18 mouse cellular contexts compared by ENCODE assay signal in the genomic region with DNA sequence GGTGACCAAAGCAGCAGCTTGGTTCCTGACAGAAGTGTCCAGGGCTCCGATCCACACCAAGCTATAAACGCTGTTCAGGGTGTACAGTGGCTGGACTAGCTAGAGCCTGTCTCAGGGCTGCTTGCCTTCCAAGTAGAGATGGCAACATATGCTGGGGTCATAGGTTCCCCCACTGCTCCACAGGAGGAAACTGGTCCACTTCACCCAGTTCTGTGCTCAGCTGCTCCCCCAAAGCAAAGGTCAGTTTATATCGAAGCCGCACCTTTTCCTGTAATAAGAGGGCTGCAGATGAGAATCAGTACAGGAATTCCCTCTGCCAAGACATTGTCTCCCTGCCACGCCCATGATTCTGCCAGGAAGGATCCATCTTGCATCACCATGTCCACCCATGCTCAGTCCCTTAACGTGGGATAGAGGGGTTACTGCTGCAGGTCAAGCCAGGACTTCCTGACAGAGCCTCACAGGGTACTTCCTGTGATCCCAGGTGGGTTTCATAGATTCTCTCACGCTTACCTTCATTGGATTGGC. TPM values are rescaled to one million over a fixed set of nuclear protein-coding genes. Genes with fewer than 3 reads are reported as not detected.
DNase-seq lines count a peak whose midpoint lies in the region; ATAC-seq and TF ChIP-seq lines count a peak whose summit lies in the region.
"Had no signal": no experiment of that assay in that cellular context is flagged by ENCODE, and none has a peak within 500 bp of the region (broad histone marks: within the 10 kb centered on the region; RNA-seq: fewer than 3 reads in every experiment).

No protein-coding gene starts in this region.

- ATAC-seq in heart, embryonic 13.5 days (ENCODE audit: extremely low read depth, insufficient number of reproducible peaks, low FRiP score, low TSS enrichment) = no peak
- no peak for ATAC-seq in hindbrain, postnatal 0 days
- ATAC-seq: forebrain, embryonic 16.5 days had no signal

- no peak overlapping the region for H3ac ChIP-seq in myocyte (ENCODE audit: control insufficient read depth, insufficient read length)

- TF ChIP-seq POLR2A in CH12.LX (IDR thresholded peaks at IDR 0.05; ENCODE audit: low read depth, low read length) (peak; percentile 28; the same call in 1 of the 2 replicates), myocyte (IDR thresholded peaks at IDR 0.05; ENCODE audit: insufficient read length, low read depth) (peak; percentile 13)

- 85% methylated on average over 7 of the region's 7 CpGs for WGBS in heart, embryonic 13.5 days
- 87% methylated on average over 7 of the region's 7 CpGs for WGBS in hindbrain, postnatal 0 days

- no peak overlapping the region for H3K4me3 ChIP-seq in heart, embryonic 13.5 days
- H3K4me3 ChIP-seq in CH12.LX (replicated peaks in 1 of 3; ENCODE audit: low read depth in 2 of 3, low read length in 2 of 3, poor library complexity in 1 of 3) (no peak overlapping the region), myocyte (no peak overlapping the region)
- H3K4me3 ChIP-seq in hindbrain, postnatal 0 days (ENCODE audit: low read length) = no peak overlapping the region
- H3K4me3 ChIP-seq: embryonic facial prominence, embryonic 12.5 days had no signal

- no peaks in the 10 kb centered on the region for H3K4me1 ChIP-seq in heart, embryonic 13.5 days
- peaks cover 20 to 49% of the 10 kb centered on the region in 2 experiments for H3K4me1 ChIP-seq in CH12.LX (ENCODE audit: control insufficient read depth in 1 of 2, insufficient read depth in 2 of 2)
- H3K4me1 ChIP-seq in hindbrain, postnatal 0 days (ENCODE audit: insufficient read depth, low read length) = no peaks in the 10 kb centered on the region
- H3K4me1 ChIP-seq: embryonic facial prominence, embryonic 12.5 days had no signal

- no peaks in the 10 kb centered on the region for H3K9me3 ChIP-seq in heart, embryonic 13.5 days
- no peaks in the 10 kb centered on the region for H3K9me3 ChIP-seq in CH12.LX (replicated peaks; ENCODE audit: low read length)
- no peaks in the 10 kb centered on the region for H3K9me3 ChIP-seq in hindbrain, postnatal 0 days (ENCODE audit: low read length)
- H3K9me3 ChIP-seq: embryonic facial prominence, embryonic 12.5 days had no signal

- no peaks in the 10 kb centered on the region for H3K79me2 ChIP-seq in CH12.LX (replicated peaks; ENCODE audit: control insufficient read depth, extremely low read depth, insufficient read depth, poor library complexity, severe bottlenecking)
- no peaks in the 10 kb centered on the region for H3K79me2 ChIP-seq in myocyte (ENCODE audit: control insufficient read depth, insufficient read depth)

- no peak for TF ChIP-seq RAD21 in CH12.LX (IDR thresholded peaks at IDR 0.05; ENCODE audit: low read depth, low read length)

- no peak for DNase-seq in heart, postnatal 25 days (ENCODE audit: low spot score)
- no peak for DNase-seq in CH12.LX (ENCODE audit: extremely low read depth)
- DNase-seq in lung, postnatal 10 days = peak; percentile 61
- no peak for DNase-seq in layer of hippocampus, postnatal 36 days
- DNase-seq in hindbrain, postnatal 0 days (ENCODE audit: low spot score) = no peak
- no peak for DNase-seq in kidney, postnatal 14 days
- DNase-seq: adrenal gland, adult 2 months; adrenal gland, postnatal 36 days; cerebellum, adult 11-12 months; cerebellum, adult 9-10 months; cerebellum, postnatal 25 days; gastrocnemius, postnatal 10 days; heart, postnatal 10 days had no signal

- H3K9ac ChIP-seq in heart, embryonic 13.5 days = 0 out of 2 replicates have a peak overlapping the region, but pooled peaks have one; percentile 0
- H3K9ac ChIP-seq in CH12.LX (ENCODE audit: insufficient read depth, low read depth) = no peak overlapping the region
- H3K9ac ChIP-seq in hindbrain, postnatal 0 days (replicated peaks; ENCODE audit: low read length) = no peak overlapping the region
- H3K9ac ChIP-seq: embryonic facial prominence, embryonic 12.5 days; hindbrain, embryonic 14.5 days had no signal

- no peaks in the 10 kb centered on the region for H3K27me3 ChIP-seq in heart, embryonic 13.5 days (replicated peaks)
- no peaks in the 10 kb centered on the region for H3K27me3 ChIP-seq in CH12.LX (replicated peaks)
- H3K27me3 ChIP-seq in myocyte (ENCODE audit: control insufficient read depth, insufficient read depth, insufficient read length) = no peaks in the 10 kb centered on the region
- H3K27me3 ChIP-seq in hindbrain, postnatal 0 days (ENCODE audit: insufficient read depth, low read length) = no peaks in the 10 kb centered on the region
- H3K27me3 ChIP-seq: embryonic facial prominence, embryonic 12.5 days had no signal

- TF ChIP-seq EP300 in CH12.LX (IDR thresholded peaks at IDR 0.05; ENCODE audit: low read length) = no peak

- no peak overlapping the region for H3K27ac ChIP-seq in heart, embryonic 13.5 days (replicated peaks)
- no peak overlapping the region for H3K27ac ChIP-seq in CH12.LX (ENCODE audit: insufficient read depth, low read depth)
- no peak overlapping the region for H3K27ac ChIP-seq in hindbrain, postnatal 0 days
- H3K27ac ChIP-seq: embryonic facial prominence, embryonic 12.5 days; hindbrain, embryonic 14.5 days had no signal

- no peak overlapping the region for H3K4me2 ChIP-seq in heart, embryonic 13.5 days
- H3K4me2 ChIP-seq in CH12.LX (ENCODE audit: insufficient read depth, low read depth, poor library complexity, severe bottlenecking) (no peak overlapping the region), myocyte (ENCODE audit: low read depth) (no peak overlapping the region)
- no peak overlapping the region for H3K4me2 ChIP-seq in hindbrain, postnatal 0 days (ENCODE audit: low read depth, low read length)
- H3K4me2 ChIP-seq: embryonic facial prominence, embryonic 12.5 days; hindbrain, embryonic 14.5 days had no signal

- in situ Hi-C loops in CH12.LX (cut with MboI; ENCODE audit: low pct_ligation_motif_present, low pct_unique_long_range_greater_than_20kb, low sequenced_read_pairs) = no loop called here

- H3K36me3 ChIP-seq in heart, embryonic 13.5 days = peaks cover 98% of the 10 kb centered on the region
- H3K36me3 ChIP-seq in CH12.LX (replicated peaks in 1 of 2; ENCODE audit: control insufficient read depth in 1 of 2, insufficient read depth in 1 of 2, low read length in 1 of 2) (peaks cover 95 to 97% of the 10 kb centered on the region in 2 experiments), myocyte (ENCODE audit: control insufficient read depth, insufficient read depth) (peaks cover 50% of the 10 kb centered on the region)
- peaks cover 86% of the 10 kb centered on the region for H3K36me3 ChIP-seq in hindbrain, postnatal 0 days (ENCODE audit: insufficient read depth, low read length)

- dilution Hi-C loops in CH12.LX (cut with MboI; ENCODE audit: extremely low pct_ligation_motif_present, extremely low pct_unique_long_range_greater_than_20kb, low sequenced_read_pairs) = no loop called here

- no peak for TF ChIP-seq CTCF in CH12.LX (conservative IDR thresholded peaks at IDR 0.05 in 1 of 2, IDR thresholded peaks at IDR 0.05 in 1 of 2; ENCODE audit: low read depth in 2 of 2, low read length in 2 of 2)
- no peak for TF ChIP-seq CTCF in hindbrain, postnatal 0 days (IDR thresholded peaks at IDR 0.05; ENCODE audit: low read depth)

- intact Hi-C loops in heart, postnatal 25 days (cut with DNase I) = no loop called here

RNA-seq across cellular contexts. Expression of gene Mrps7, which starts 18.1 kb away (rescaled TPM):
- polyA plus RNA-seq in heart, embryonic 13.5 days (2015; fragmentation: Nextera tagmentation; extraction: Ambion mirVana) = 79.2 and 86.8 TPM in 2 replicates
- 10 to 100 TPM; 74.0 to 82.3 TPM for total RNA-seq in heart, postnatal 25 days (2021)
- total RNA-seq in CH12.LX (2012; rRNA removed) = 172 and 217 TPM in 2 replicates
- total RNA-seq in CH12.LX (2014; rRNA removed) = 154 and 168 TPM in 2 replicates
- polyA plus RNA-seq in CH12.LX (2012; ENCODE audit: insufficient read length, low read depth) = 157 and 184 TPM in 2 replicates
- 61.5 TPM for polyA plus RNA-seq in myocyte (2012; fragmentation: generic; extraction: Trizol)
- 10 to 100 TPM; 48.8 to 61.3 TPM for total RNA-seq in layer of hippocampus, postnatal 36 days (2021)
- 33.6 and 45.9 TPM in 2 replicates for total RNA-seq in hindbrain, postnatal 0 days (2014; rRNA removed)
- 78.8 and 86.7 TPM in 2 replicates for polyA plus RNA-seq in hindbrain, postnatal 0 days (2015; fragmentation: Nextera tagmentation; extraction: Ambion mirVana)

RNA-seq across cellular contexts. Expression of gene Gga3, which starts 18.2 kb away (rescaled TPM):
- 14.0 and 14.9 TPM in 2 replicates for polyA plus RNA-seq in heart, embryonic 13.5 days (2015; fragmentation: Nextera tagmentation; extraction: Ambion mirVana)
- 10 to 100 TPM; 20.9 to 24.5 TPM for total RNA-seq in heart, postnatal 25 days (2021)
- total RNA-seq in CH12.LX (2012; rRNA removed) (18.7 and 22.6 TPM in 2 replicates), CH12.LX (2014; rRNA removed) (7.7 TPM in 2 replicates)
- polyA plus RNA-seq in CH12.LX (2012; ENCODE audit: insufficient read length, low read depth) (37.2 and 39.8 TPM in 2 replicates), myocyte (2012; fragmentation: generic; extraction: Trizol) (16.4 TPM)
- total RNA-seq in layer of hippocampus, postnatal 36 days (2021) = 10 to 100 TPM; 68.7 to 80.7 TPM
- 35.3 and 38.2 TPM in 2 replicates for total RNA-seq in hindbrain, postnatal 0 days (2014; rRNA removed)
- 16.1 and 16.9 TPM in 2 replicates for polyA plus RNA-seq in hindbrain, postnatal 0 days (2015; fragmentation: Nextera tagmentation; extraction: Ambion mirVana)

RNA-seq across cellular contexts. Expression of gene Nup85, which starts 21.4 kb away (rescaled TPM):
- polyA plus RNA-seq in heart, embryonic 13.5 days (2015; fragmentation: Nextera tagmentation; extraction: Ambion mirVana) = 111 and 113 TPM in 2 replicates
- 10 to 100 TPM; 20.4 to 25.1 TPM for total RNA-seq in heart, postnatal 25 days (2021)
- 290 and 340 TPM in 2 replicates for total RNA-seq in CH12.LX (2012; rRNA removed)
- 282 and 305 TPM in 2 replicates for total RNA-seq in CH12.LX (2014; rRNA removed)
- 326 and 368 TPM in 2 replicates for polyA plus RNA-seq in CH12.LX (2012; ENCODE audit: insufficient read length, low read depth)
- polyA plus RNA-seq in myocyte (2012; fragmentation: generic; extraction: Trizol) = 41.1 TPM
- 10 to 100 TPM; 49.8 to 60.7 TPM for total RNA-seq in layer of hippocampus, postnatal 36 days (2021)
- 50.2 and 61.9 TPM in 2 replicates for total RNA-seq in hindbrain, postnatal 0 days (2014; rRNA removed)
- 80.7 and 81.8 TPM in 2 replicates for polyA plus RNA-seq in hindbrain, postnatal 0 days (2015; fragmentation: Nextera tagmentation; extraction: Ambion mirVana)

RNA-seq across cellular contexts. Expression of gene Mif4gd, which starts 27.1 kb away (rescaled TPM):
- polyA plus RNA-seq in heart, embryonic 13.5 days (2015; fragmentation: Nextera tagmentation; extraction: Ambion mirVana) = 23.1 and 24.6 TPM in 2 replicates
- total RNA-seq in heart, postnatal 25 days (2021) = 10 to 100 TPM; 45.5 to 56.9 TPM
- total RNA-seq in CH12.LX (2012; rRNA removed) (143 and 177 TPM in 2 replicates), CH12.LX (2014; rRNA removed) (160 and 174 TPM in 2 replicates)
- polyA plus RNA-seq in CH12.LX (2012; ENCODE audit: insufficient read length, low read depth) (131 and 143 TPM in 2 replicates), myocyte (2012; fragmentation: generic; extraction: Trizol) (17.5 TPM)
- total RNA-seq in layer of hippocampus, postnatal 36 days (2021) = 10 to 100 TPM; 21.0 to 21.2 TPM
- total RNA-seq in hindbrain, postnatal 0 days (2014; rRNA removed) = 13.2 and 16.7 TPM in 2 replicates
- polyA plus RNA-seq in hindbrain, postnatal 0 days (2015; fragmentation: Nextera tagmentation; extraction: Ambion mirVana) = 19.2 and 22.7 TPM in 2 replicates

RNA-seq across cellular contexts. Expression of gene Slc25a19, which starts 42.5 kb away (rescaled TPM):
- 36.4 and 37.2 TPM in 2 replicates for polyA plus RNA-seq in heart, embryonic 13.5 days (2015; fragmentation: Nextera tagmentation; extraction: Ambion mirVana)
- 10 to 100 TPM; 41.6 to 45.9 TPM for total RNA-seq in heart, postnatal 25 days (2021)
- total RNA-seq in CH12.LX (2012; rRNA removed) (277 and 312 TPM in 2 replicates), CH12.LX (2014; rRNA removed) (278 and 294 TPM in 2 replicates)
- polyA plus RNA-seq in CH12.LX (2012; ENCODE audit: insufficient read length, low read depth) (374 and 398 TPM in 2 replicates), myocyte (2012; fragmentation: generic; extraction: Trizol) (13.9 TPM)
- total RNA-seq in layer of hippocampus, postnatal 36 days (2021) = 10 to 100 TPM; 64.0 to 66.0 TPM
- 29.0 and 29.5 TPM in 2 replicates for total RNA-seq in hindbrain, postnatal 0 days (2014; rRNA removed)
- 41.2 and 41.8 TPM in 2 replicates for polyA plus RNA-seq in hindbrain, postnatal 0 days (2015; fragmentation: Nextera tagmentation; extraction: Ambion mirVana)
